ENCODE assay signal across 8 mouse cellular contexts in genomic region chr2:25365091-25365761, GRCm38 (mm10). TPM values are rescaled to one million over a fixed set of nuclear protein-coding genes. Genes with fewer than 3 reads are reported as not detected.
DNase-seq lines count a peak whose midpoint lies in the region; ATAC-seq and TF ChIP-seq lines count a peak whose summit lies in the region.

Gene Uap1l1, minus strand, starts transcription at chr2:25365682.

- H3K9ac ChIP-seq in embryonic facial prominence, embryonic 12.5 days = peak within 1 kb of the TSS; percentile 69
- H3K9ac ChIP-seq in kidney, embryonic 14.5 days (ENCODE audit: low read depth, low read length) = peak within 1 kb of the TSS; percentile 52
- H3K9ac ChIP-seq in liver, adult 2 months (ENCODE audit: low read depth, low read length) = peak within 1 kb of the TSS; percentile 89

- peaks cover 43% of the 10 kb centered on the region for H3K27me3 ChIP-seq in embryonic facial prominence, embryonic 12.5 days
- peaks cover 65% of the 10 kb centered on the region for H3K27me3 ChIP-seq in heart, embryonic 10.5 days (ENCODE audit: insufficient read depth, poor library complexity, severe bottlenecking)
- H3K27me3 ChIP-seq in kidney, embryonic 14.5 days (ENCODE audit: control insufficient read depth, insufficient read depth, low read length) = peaks cover 7% of the 10 kb centered on the region; the same call in 1 of the 2 replicates
- H3K27me3 ChIP-seq in liver, adult 2 months (ENCODE audit: control insufficient read depth, insufficient read depth, low read length) = no peaks in the 10 kb centered on the region

- peak within 1 kb of the TSS; percentile 54 for H3K4me3 ChIP-seq in embryonic facial prominence, embryonic 12.5 days
- H3K4me3 ChIP-seq in heart, embryonic 10.5 days = peak within 1 kb of the TSS; percentile 79
- H3K4me3 ChIP-seq in kidney, embryonic 14.5 days (ENCODE audit: low read length) = peak within 1 kb of the TSS; percentile 49
- peak within 1 kb of the TSS; percentile 86 for H3K4me3 ChIP-seq in liver, adult 2 months (ENCODE audit: insufficient read depth, low read depth, low read length)

- DNase-seq in cerebellum, adult 11 months = peak; percentile 55
- DNase-seq in heart, embryonic 10.5 days (ENCODE audit: low spot score) = peak; percentile 90
- DNase-seq in liver, adult 2 months (ENCODE audit: extremely low read depth, low read depth, low spot score) = peak; percentile 27
- DNase-seq in monocyte, adult 2 months (ENCODE audit: low read depth in 1 of 2, low spot score in 2 of 2) = peak; percentile 27 to 29
- DNase-seq in spleen, postnatal 14 days (ENCODE audit: low spot score in 2 of 2) = peak; percentile 33 to 46

- H3K4me2 ChIP-seq in embryonic facial prominence, embryonic 12.5 days (replicated peaks) = peak within 1 kb of the TSS; percentile 99
- H3K4me2 ChIP-seq in kidney, embryonic 14.5 days (replicated peaks; ENCODE audit: low read depth, low read length) = peak within 1 kb of the TSS; percentile 87

- peaks cover 5% of the 10 kb centered on the region; the same call in 1 of the 2 replicates for H3K4me1 ChIP-seq in embryonic facial prominence, embryonic 12.5 days
- H3K4me1 ChIP-seq in heart, embryonic 10.5 days = peaks cover 12% of the 10 kb centered on the region; the same call in 1 of the 2 replicates
- H3K4me1 ChIP-seq in kidney, embryonic 14.5 days (ENCODE audit: control insufficient read depth, insufficient read depth, low read length) = peaks cover 12% of the 10 kb centered on the region
- H3K4me1 ChIP-seq in liver, adult 2 months (ENCODE audit: control insufficient read depth, insufficient read depth, low read length) = no peaks in the 10 kb centered on the region; the same call in 1 of the 2 replicates

- WGBS in embryonic facial prominence, embryonic 12.5 days = 1% methylated on average over 54 of the region's 54 CpGs
- WGBS in heart, embryonic 10.5 days = under 1% methylated on average over 54 of the region's 54 CpGs
- WGBS in kidney, embryonic 14.5 days = under 1% methylated on average over 53 of the region's 54 CpGs
- WGBS in liver, adult 2 months = 1% methylated on average over 54 of the region's 54 CpGs

- TF ChIP-seq CTCF in liver, adult 2 months (IDR thresholded peaks at IDR 0.05; ENCODE audit: low read depth, low read length) = no peak

- H3K36me3 ChIP-seq in embryonic facial prominence, embryonic 12.5 days = no peaks in the 10 kb centered on the region
- H3K36me3 ChIP-seq in heart, embryonic 10.5 days = no peaks in the 10 kb centered on the region; the same call in 1 of the 2 replicates
- H3K36me3 ChIP-seq in kidney, embryonic 14.5 days (ENCODE audit: control insufficient read depth, insufficient read depth, low read length) = no peaks in the 10 kb centered on the region
- no peaks in the 10 kb centered on the region for H3K36me3 ChIP-seq in liver, adult 2 months (ENCODE audit: control insufficient read depth, insufficient read depth, low read length)

- H3K79me2 ChIP-seq in liver, adult 2 months (ENCODE audit: control insufficient read depth, insufficient read depth, low read length) = no peaks in the 10 kb centered on the region

- H3K27ac ChIP-seq in embryonic facial prominence, embryonic 12.5 days = no peak within 1 kb of the TSS
- H3K27ac ChIP-seq in heart, embryonic 10.5 days = peak within 1 kb of the TSS; percentile 82
- no peak within 1 kb of the TSS for H3K27ac ChIP-seq in kidney, embryonic 14.5 days (ENCODE audit: low read depth, low read length)
- peak within 1 kb of the TSS; percentile 43 for H3K27ac ChIP-seq in liver, adult 2 months (replicated peaks; ENCODE audit: insufficient read depth, low read depth, low read length)

- H3K9me3 ChIP-seq in embryonic facial prominence, embryonic 12.5 days = no peaks in the 10 kb centered on the region
- H3K9me3 ChIP-seq in heart, embryonic 10.5 days = no peaks in the 10 kb centered on the region
- no peaks in the 10 kb centered on the region for H3K9me3 ChIP-seq in kidney, embryonic 14.5 days (ENCODE audit: control insufficient read depth, low read length)

- peak; percentile 79 for TF ChIP-seq POLR2A in liver, adult 2 months (IDR thresholded peaks at IDR 0.05; ENCODE audit: extremely low read depth, insufficient read depth, low read length)

- no peak for ATAC-seq in cerebellum, adult (ENCODE audit: insufficient number of reproducible peaks, low FRiP score, low TSS enrichment)
- ATAC-seq in embryonic facial prominence, embryonic 12.5 days (ENCODE audit: insufficient number of reproducible peaks, insufficient read depth, low FRiP score, low TSS enrichment) = peak; percentile 48
- ATAC-seq in kidney, embryonic 14.5 days (ENCODE audit: low FRiP score, low TSS enrichment) = peak; percentile 86

RNA-seq across cellular contexts. Expression of gene Uap1l1, which starts in this region (rescaled TPM):
- polyA plus RNA-seq in embryonic facial prominence, embryonic 12.5 days (2016; fragmentation: Nextera tagmentation; extraction: Ambion mirVana) = 7.9 and 8.9 TPM in 2 replicates
- polyA plus RNA-seq in heart, embryonic 10.5 days (2016; fragmentation: Nextera tagmentation; extraction: Ambion mirVana) = 9.5 and 12.7 TPM in 2 replicates
- polyA plus RNA-seq in kidney, embryonic 14.5 days (2014; fragmentation: Nextera tagmentation; extraction: Ambion mirVana) = 19.3 and 25.0 TPM in 2 replicates
- total RNA-seq in liver, adult 2 months (2014; rRNA removed) = 3.3 and 5.4 TPM in 2 replicates
- polyA plus RNA-seq in liver, adult 2 months (2012; rRNA removed) = 3.0 and 8.1 TPM in 2 replicates

Comparison
In these comparisons a context has a peak if more than half of its experiments do, and no peak if none do; other contexts are left out.
1. DNase-seq: peak in every context shown above with its lines; median percentile 90 in heart, embryonic 10.5 days; 55 in cerebellum, adult 11 months; 40 in spleen, postnatal 14 days; 28 in monocyte, adult 2 months; 27 in liver, adult 2 months.
2. H3K27ac ChIP-seq: peak in heart, embryonic 10.5 days (single experiment) and liver, adult 2 months (single experiment); none in embryonic facial prominence, embryonic 12.5 days (single experiment) and kidney, embryonic 14.5 days (single experiment).
3. Peak in every context shown above with its lines, with median percentiles within 50 percentile points of each other: H3K4me3 ChIP-seq and H3K9ac ChIP-seq.